Mouse (Mus musculus) forebrain, embryonic 10.5 days (tissue): Measurements from ENCODE around the gene Specc1. TPM values are rescaled to one million over a fixed set of nuclear protein-coding genes. Genes with fewer than 3 reads are reported as not detected.

Source experiments
- DNase-seq: peaks from one replicate; pipeline ENCODE4 v3.0.0-alpha.2; 2017; ENCODE audit warnings: low spot score; ENCODE audit errors: extremely low spot score
- H3K27ac ChIP-seq: fragments of 300-500 bp; sonication (generic); 2 replicates; pipeline ENCODE4 v1.5.1; 2016; ENCODE audit warnings: mild to moderate bottlenecking
- H3K27me3 ChIP-seq: fragments of 300-500 bp; sonication (generic); 2 replicates; pipeline ENCODE4 v1.6.1; 2016; ENCODE audit warnings: mild to moderate bottlenecking; ENCODE audit not compliant: poor library complexity, severe bottlenecking
- H3K36me3 ChIP-seq: fragments of 300-500 bp; sonication (generic); replicated peaks from 2 replicates; pipeline ENCODE4 v1.6.1; 2016; ENCODE audit warnings: mild to moderate bottlenecking, moderate library complexity
- H3K4me1 ChIP-seq: fragments of 300-500 bp; sonication (generic); 2 replicates; pipeline ENCODE4 v1.6.1; 2016
- H3K4me3 ChIP-seq: fragments of 300-500 bp; sonication (generic); 2 replicates; pipeline ENCODE4 v1.5.1; 2016; ENCODE audit warnings: mild to moderate bottlenecking, moderate library complexity
- H3K9me3 ChIP-seq: fragments of 300-500 bp; sonication (generic); 2 replicates; pipeline ENCODE4 v1.6.1; 2016; ENCODE audit warnings: mild to moderate bottlenecking, moderate library complexity
- WGBS: fragments of 180-500 bp; shearing (Covaris S2); methylation state at CpG from one replicate; pipeline ENCODE4 v1.1.7; 2016; 5-methylcytosine and 5-hydroxymethylcytosine counted together
- polyA plus RNA-seq: library from polyadenylated mRNA; unstranded; fragments of >200 nt; fragmentation: Nextera tagmentation; extraction: Ambion mirVana; gene quantifications from 2 replicates; pipeline ENCODE4 v1.2.1, GENCODE M21; 2016

Gene Specc1
- polyA plus RNA-seq, 1 experiment from 2014 or later, result 12.0 TPM

DNA sequence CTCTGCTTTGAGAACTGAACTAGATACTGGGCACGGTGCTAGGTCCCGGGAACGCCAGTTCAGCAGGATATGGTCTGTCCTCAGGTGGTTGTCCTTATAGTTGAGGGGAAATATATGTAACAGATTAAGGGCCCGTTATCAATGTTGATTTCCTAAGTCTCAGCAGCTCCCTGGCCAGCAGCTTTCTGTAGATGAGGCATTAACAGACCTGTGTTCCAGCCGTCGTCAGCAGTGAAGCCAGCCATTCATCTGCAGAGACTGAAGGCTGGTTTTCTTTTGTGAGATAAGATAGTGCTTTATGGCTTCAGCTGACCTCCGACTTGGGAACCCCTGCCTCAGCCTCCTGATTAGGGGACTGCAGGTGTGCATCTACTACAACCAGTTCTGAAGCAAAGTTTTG lies 307.5 kb downstream of the Specc1 start:
- 0 out of 2 replicates have a peak, but pooled peaks cover 5% of the 10 kb centered on the region for H3K27me3 ChIP-seq
- H3K27ac ChIP-seq, result no peak overlapping the region
- no peaks in the 10 kb centered on the region for H3K9me3 ChIP-seq
- H3K4me1 ChIP-seq, result peaks cover 47% of the 10 kb centered on the region
- H3K36me3 ChIP-seq, result no peaks in the 10 kb centered on the region
- no peak for DNase-seq
- WGBS, result 84% methylated on average over 7 of the region's 7 CpGs
- no peak overlapping the region for H3K4me3 ChIP-seq

DNA sequence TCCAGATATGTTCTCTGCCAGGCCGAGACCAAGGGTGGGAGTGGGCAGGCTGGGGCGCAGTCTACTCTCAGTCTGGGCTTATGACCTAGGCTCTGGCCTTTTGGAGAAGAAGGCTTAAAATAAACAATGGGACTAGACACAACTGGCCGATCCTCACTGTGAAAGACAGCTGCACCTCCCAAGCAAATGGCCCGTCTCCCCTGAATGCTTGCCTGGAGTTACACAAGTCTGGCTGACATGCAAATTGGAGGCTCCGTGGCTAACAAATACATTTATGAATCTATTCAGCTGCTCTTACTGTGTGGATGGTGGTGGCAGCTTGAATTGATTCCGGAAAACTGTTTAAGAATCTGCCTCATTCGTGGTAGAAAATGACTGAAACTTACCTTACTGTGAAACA lies 309.1 kb downstream of the Specc1 start:
- Histone ChIP-seq H3K27ac (no peak overlapping the region), H3K4me1 (peaks cover 44% of the 10 kb centered on the region)
- 87% methylated on average over 7 of the region's 7 CpGs for WGBS

DNA sequence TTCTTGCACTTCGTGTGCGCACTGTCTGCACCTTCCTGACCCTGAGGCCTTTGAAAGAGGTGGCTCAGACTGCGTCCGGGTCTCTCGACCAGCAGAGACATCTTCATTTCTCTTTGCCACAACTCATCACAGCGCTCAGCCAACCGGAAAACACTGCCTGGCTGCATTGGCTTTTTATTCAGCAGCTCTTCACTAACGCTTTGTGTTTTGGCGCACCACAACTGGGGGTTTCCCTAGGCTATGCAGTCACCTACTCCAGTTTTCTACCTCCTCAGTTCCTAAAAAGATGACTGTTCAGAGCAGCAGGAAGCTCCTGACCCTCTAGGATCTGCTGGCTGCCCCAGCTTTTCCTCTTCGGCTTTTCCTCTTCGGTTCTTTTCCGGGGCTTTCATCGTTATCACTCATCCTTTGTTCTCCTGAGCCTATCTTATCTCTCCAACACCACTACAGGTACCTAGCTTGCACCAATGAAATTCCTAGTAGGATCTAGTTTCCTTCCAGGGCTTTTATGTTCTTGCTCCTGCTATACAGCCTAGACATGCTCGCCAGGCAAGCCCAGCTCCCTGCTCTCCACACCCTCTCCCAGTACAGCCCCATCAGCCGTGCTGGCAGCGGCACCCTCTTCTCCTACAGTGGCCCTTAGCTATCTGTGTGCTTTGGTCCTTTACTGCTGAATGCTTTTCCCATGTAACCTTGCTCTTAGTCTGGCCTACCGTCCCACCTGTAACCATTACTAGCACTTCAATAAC lies 310.1 kb downstream of the Specc1 start:
- no peak overlapping the region for H3K4me3 ChIP-seq
- DNase-seq, result no peak
- 58% methylated on average over 17 of the region's 17 CpGs for WGBS
- no peaks in the 10 kb centered on the region for H3K9me3 ChIP-seq
- H3K27ac ChIP-seq, result peak overlapping the region; percentile 49
- H3K4me1 ChIP-seq, result peaks cover 40% of the 10 kb centered on the region
- H3K36me3 ChIP-seq, result no peaks in the 10 kb centered on the region
- H3K27me3 ChIP-seq, result 0 out of 2 replicates have a peak, but pooled peaks cover 5% of the 10 kb centered on the region

More for the DNA sequence above, 309.1 kb downstream of the Specc1 start:
- Histone ChIP-seq H3K27me3 (0 out of 2 replicates have a peak, but pooled peaks cover 5% of the 10 kb centered on the region), H3K36me3 (no peaks in the 10 kb centered on the region), H3K9me3 (no peaks in the 10 kb centered on the region), H3K4me3 (no peak overlapping the region)
- DNase-seq, result no peak

DNA sequence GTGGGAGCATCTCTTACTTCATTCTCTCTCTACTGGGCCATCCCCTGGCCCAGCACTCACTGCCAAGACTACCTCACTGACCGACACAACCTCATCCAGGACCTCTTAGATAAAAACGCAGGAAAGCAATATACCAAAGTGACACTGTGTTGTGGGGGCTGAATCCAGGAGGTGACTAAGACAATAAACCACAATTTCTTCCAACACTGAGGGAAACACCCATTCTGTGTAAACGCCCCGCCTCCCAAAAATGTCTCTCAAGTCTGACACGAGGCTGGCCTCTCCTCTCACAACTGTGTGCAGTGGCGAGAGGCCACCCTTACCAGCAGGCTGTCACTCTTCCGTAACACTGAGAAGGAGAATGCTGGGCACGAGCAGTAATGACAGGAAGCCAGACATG lies 311.8 kb downstream of the Specc1 start:
- H3K36me3 ChIP-seq, result no peaks in the 10 kb centered on the region
- no peak for DNase-seq
- 89% methylated on average over 8 of the region's 8 CpGs for WGBS
- H3K4me3 ChIP-seq, result no peak overlapping the region
- H3K4me1 ChIP-seq, result peaks cover 33% of the 10 kb centered on the region
- H3K27ac ChIP-seq, result no peak overlapping the region
- H3K27me3 ChIP-seq, result 0 out of 2 replicates have a peak, but pooled peaks cover 5% of the 10 kb centered on the region
- no peaks in the 10 kb centered on the region for H3K9me3 ChIP-seq

DNA sequence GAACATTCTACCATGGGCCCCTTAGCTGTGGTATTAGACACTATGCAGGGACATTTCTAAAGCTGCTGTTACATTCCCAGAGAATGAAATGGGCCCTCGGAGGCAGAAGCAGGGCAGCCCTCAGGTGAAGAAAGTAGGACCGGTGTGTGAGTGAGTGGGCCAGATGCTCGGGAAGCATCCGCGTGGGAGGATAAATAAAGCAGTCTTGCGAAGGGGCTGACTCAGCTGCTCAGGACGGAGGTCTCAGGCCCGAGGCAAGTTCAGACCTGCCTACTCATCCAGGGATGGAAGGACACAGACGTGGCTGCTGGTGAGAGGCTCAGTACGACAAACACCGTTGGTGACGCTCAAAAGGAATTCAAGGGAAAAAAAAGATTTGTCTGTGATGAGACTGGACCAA lies 312.5 kb downstream of the Specc1 start:
- Histone ChIP-seq H3K27me3 (0 out of 2 replicates have a peak, but pooled peaks cover 5% of the 10 kb centered on the region), H3K36me3 (no peaks in the 10 kb centered on the region), H3K27ac (no peak overlapping the region), H3K4me3 (no peak overlapping the region), H3K4me1 (peaks cover 33% of the 10 kb centered on the region), H3K9me3 (no peaks in the 10 kb centered on the region)
- 81% methylated on average over 12 of the region's 12 CpGs for WGBS
- no peak for DNase-seq

DNA sequence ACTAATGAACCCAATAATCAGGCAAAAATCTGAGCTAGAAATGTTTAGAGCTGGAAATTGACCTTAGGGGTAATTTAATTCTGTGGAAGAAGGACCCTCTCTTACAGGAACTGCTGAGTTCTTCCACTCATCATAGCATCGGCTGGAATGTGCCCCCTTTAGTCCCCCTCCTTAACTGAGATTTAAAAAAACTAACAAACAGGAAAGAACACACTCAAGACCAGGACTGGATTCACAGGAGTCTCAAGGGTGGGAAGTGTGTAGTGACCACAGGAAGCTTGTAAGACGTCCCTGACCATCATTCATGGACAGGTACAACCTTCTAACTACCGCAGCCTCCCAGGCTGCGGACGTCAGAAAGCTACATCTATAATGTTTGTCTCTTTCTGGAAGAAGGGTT lies 314.3 kb downstream of the Specc1 start:
- Histone ChIP-seq H3K36me3 (no peaks in the 10 kb centered on the region), H3K27me3 (0 out of 2 replicates have a peak, but pooled peaks cover 5% of the 10 kb centered on the region), H3K4me3 (no peak overlapping the region), H3K27ac (no peak overlapping the region), H3K9me3 (no peaks in the 10 kb centered on the region), H3K4me1 (peaks cover 28% of the 10 kb centered on the region)
- no peak for DNase-seq
- 62% methylated on average over 5 of the region's 5 CpGs for WGBS

Other genes with a start within 250 kb of the Specc1 start
- 0.07 and 0.12 TPM in 2 replicates for gene Slc5a10, start 235.9 kb upstream of the Specc1 start, polyA plus RNA-seq
- gene Prpsap2, start 194.7 kb upstream of the Specc1 start, polyA plus RNA-seq, result 45.7 and 46.5 TPM in 2 replicates
- 10.4 and 10.6 TPM in 2 replicates for gene Ulk2, start 101.7 kb upstream of the Specc1 start, polyA plus RNA-seq
- gene Akap10, start 26.5 kb upstream of the Specc1 start, polyA plus RNA-seq, result 14.7 and 15.7 TPM in 2 replicates